Mouse (Mus musculus): Measurements from ENCODE around the gene Ano2. TPM values are rescaled to one million over a fixed set of nuclear protein-coding genes. Genes with fewer than 3 reads are reported as not detected.

Ano2 gene
- total RNA-seq, 2 experiments from 2014 or later: not detected

GRCm38 (mm10) chr6:126053136-126053535 is 362.9 kb downstream of the Ano2 start:
- no peak for DNase-seq

GRCm38 (mm10) chr6:126057706-126058105 is 367.5 kb downstream of the Ano2 start:
- DNase-seq: peak in 1 of 2 experiments; percentile 50

- no peak for DNase-seq
These were observed 390.3 kb downstream of the Ano2 start for GRCm38 (mm10) chr6:126080531-126080930.

- DNase-seq: no peak
These were observed 396.2 kb downstream of the Ano2 start for GRCm38 (mm10) chr6:126086321-126086950.

- DNase-seq: peak; percentile 51 to 68
These were observed 398.5 kb downstream of the Ano2 start for GRCm38 (mm10) chr6:126088489-126089265.

Other genes with a start within 250 kb of the Ano2 start
- 10 to 100 TPM; 49.9 to 50.4 TPM for gene Cd9, start 195.6 kb upstream of the Ano2 start, total RNA-seq (2021)
- 100 to 1,000 TPM in 1 of 2 experiments, 10 to 100 TPM in 1; 78.4 to 104 TPM for gene Vwf, start 143.6 kb upstream of the Ano2 start, total RNA-seq (2021)